Mouse (Mus musculus): Measurements from ENCODE around the gene Nfkb1.

DNA sequence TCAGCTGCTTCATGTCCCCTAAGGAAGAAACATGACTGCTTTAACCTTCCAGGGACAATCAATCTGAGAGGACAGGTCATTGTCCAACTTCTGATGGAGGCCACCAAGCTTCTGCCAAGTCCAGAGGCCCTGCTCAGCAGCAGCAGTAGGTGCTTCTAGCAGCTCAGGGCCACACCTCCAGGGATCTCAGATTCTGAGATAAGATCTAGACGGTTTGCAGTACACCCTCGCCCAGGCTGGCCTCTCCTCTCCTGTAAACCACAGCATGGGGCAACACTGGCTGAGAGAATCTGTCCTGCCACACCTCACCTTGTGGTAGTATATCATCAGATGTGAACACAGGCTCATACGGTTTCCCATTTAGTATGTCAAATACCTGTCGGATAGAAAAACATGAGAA lies 100.9 kb downstream of the Nfkb1 start:
- TF ChIP-seq CTCF (IDR thresholded peaks at IDR 0.05; ENCODE audit: low read depth): no peak
- no peak for TF ChIP-seq EP300 (IDR thresholded peaks at IDR 0.05; ENCODE audit: low read depth)
